Mouse (Mus musculus) cerebellum, adult 9-11 months (tissue): Measurements from ENCODE around the gene Nop10.

ENCODE experiments used
- DNase-seq: peaks from one replicate; pipeline ENCODE4 v3.0.0; 2022

The Nop10 gene

GRCm38 (mm10) chr2:112261748-112262653 lies at the start of gene Nop10:
Gene Nop10 (plus strand): TSS chr2:112261926.
- DNase-seq: peak; percentile 92

- no peak for DNase-seq
These were observed 45.7 kb upstream of the Nop10 start for GRCm38 (mm10) chr2:112215977-112216376.

DNA sequence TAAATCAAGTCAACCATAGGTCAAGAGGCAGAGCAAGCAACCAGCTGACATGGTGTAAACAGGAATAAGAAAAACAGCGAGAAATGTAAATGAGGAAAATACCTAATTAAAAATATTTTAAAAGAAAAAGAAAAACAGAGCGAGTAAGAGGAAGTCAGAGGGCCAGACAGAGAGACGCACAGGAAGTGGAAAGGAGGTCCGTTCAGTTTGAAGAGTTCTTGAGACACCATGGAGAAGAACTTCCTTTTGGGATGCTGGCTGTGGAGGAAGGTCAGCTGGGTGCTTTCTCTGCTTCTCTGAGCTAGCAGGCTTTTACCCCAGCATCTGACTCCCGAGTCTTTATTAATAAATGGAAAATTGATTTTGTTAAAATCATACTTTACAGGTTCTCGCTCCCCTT lies 44.1 kb upstream of the Nop10 start:
- DNase-seq: no peak

GRCm38 (mm10) chr2:112220880-112221279 lies 40.8 kb upstream of the Nop10 start:
- no peak for DNase-seq

DNA sequence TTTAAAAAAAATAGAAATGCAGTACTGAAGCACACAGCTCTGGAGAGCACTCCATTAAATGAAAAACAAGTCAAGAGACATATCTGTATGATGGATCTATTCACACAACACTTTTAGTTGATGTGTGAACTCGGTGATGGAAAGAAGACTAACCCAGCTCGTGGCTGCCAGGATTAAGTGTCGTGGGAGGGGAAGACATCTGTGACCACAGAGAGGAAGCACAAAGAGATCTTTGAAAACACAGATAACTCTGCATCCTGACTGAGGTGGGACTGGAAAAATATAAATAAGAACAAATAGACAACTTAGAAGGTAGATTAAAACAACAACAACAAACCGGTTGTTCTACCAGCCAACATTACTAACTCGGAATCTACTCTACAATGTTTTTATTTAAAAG lies 39.1 kb upstream of the Nop10 start:
- DNase-seq: no peak

DNA sequence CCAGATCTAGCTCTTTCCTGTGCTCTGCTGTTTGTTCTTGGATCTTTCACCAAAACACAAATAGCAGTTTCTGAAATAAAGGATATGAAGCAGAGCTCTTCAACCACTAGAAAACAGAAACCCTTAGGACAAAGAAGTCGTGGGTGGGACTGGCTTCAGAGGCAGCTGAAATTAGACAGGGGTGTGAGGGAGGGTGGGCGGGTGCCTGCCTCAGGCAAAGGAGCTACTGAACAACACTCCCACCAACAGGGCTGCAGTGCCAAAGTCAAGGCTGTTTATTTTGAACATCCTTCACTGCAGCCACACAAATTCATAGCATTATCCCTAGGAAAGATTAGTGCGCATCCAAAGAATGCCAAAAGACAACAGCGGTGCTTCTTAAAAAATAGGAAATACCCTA lies 37.4 kb upstream of the Nop10 start:
- DNase-seq: no peak

DNA sequence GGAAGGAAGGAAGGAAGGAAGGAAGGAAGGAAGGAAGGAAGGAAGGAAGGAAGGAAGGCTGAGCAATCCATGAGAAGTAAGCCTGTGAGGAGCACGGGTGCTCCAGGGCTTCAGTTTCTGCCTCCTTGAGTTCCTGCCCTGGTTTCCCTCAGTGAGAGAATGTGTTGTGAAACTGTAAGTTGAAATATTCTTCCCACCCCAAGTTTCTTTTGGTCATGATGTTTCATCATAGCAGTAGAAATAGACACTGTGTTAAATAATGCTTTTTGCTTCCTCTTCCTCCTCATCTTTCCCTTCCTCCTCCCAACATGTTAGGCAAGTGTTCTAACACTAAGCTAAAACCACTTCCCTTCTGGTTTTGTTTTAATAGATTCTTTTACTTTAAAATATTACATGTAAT lies 29.1 kb upstream of the Nop10 start:
- DNase-seq: no peak

- no peak for DNase-seq
These were observed 25.1 kb upstream of the Nop10 start for GRCm38 (mm10) chr2:112236620-112237019.

- DNase-seq: no peak
These were observed 23.7 kb upstream of the Nop10 start for GRCm38 (mm10) chr2:112238006-112238405.

DNA sequence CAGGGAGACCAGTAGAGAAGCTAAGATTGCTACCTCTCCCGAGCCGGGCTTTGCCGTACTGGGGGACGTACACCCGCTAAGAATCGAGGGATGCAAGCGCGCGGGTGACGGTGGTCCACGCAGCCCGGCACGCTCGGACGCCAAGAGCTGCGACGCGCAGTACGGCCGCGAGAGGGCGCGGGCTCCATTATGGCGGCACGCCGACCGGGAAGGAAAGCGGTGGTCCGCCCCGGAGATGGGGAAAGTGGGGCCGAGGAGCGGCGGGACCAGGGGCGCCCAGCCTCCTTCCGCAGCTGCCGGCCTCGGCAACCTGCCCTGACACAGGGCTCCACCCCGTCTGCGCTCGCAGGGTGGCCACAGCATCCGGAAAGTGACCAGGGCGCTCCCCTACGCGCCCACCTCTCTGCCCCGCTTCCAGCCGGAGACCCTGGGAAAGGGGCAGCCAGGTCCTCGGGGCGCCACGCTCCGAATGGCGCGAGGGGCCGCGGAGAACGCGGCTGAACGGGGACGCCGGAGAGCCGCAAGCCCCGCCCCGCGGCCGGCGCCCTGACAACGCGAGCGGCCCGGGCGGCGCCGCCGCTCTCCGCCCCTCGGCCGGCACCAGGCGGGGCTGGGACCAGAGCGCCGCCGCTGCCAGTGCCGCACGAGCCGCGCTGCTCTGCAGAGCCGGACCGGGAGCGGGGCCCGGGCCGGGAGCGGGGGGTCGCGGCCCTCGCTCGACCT lies 22.4 kb upstream of the Nop10 start, which contains the start of gene Lpcat4:
Gene Lpcat4 (plus strand): TSS at position 257 of the 723 bp plus-strand sequence.
- DNase-seq: peak; percentile 90

GRCm38 (mm10) chr2:112239935-112240721 lies 21.6 kb upstream of the Nop10 start:
- DNase-seq: peak; percentile 72

- DNase-seq: peak; percentile 28
These were observed 19.9 kb upstream of the Nop10 start for GRCm38 (mm10) chr2:112241787-112242186.

DNA sequence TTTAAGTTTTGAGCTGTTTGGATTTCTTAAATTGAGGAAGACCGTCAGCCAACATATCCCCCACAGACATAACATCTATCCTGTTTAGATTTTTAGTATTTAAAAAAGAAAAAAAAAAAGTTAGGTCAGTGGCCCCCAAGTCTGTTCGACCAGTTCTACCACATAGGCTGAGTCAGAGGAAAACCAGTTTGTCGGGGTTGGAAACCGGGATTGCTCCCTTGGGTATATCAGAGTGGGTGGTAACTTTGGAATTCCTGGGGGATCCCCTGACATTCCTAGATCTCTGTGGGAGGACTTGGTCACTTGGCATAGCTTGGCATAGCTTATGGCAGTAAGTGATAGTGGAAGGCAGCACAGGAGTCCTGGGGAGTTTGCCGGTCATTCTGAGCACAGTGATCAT lies 16.4 kb upstream of the Nop10 start:
- DNase-seq: no peak

GRCm38 (mm10) chr2:112246193-112246592 lies 15.5 kb upstream of the Nop10 start:
- DNase-seq: no peak

DNA sequence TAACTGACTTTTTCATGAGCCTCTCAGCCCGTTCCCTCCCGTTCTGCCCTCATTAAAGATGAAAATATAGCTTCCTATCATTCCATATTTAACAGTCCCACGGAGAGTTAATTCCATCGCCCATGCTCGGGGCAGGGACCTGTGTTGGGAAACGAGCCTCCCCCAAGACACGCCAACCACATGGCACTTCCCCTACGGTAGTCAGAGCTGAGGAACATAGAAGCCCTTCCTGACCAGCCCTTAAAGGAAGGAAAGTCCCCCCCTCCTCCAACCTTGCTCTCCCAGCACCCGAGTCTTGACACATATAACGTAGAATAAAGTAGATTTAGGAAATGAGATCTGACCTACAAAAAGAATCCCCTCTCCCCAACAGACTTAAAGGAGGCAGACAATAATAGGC lies 14.4 kb upstream of the Nop10 start:
- DNase-seq: no peak

DNA sequence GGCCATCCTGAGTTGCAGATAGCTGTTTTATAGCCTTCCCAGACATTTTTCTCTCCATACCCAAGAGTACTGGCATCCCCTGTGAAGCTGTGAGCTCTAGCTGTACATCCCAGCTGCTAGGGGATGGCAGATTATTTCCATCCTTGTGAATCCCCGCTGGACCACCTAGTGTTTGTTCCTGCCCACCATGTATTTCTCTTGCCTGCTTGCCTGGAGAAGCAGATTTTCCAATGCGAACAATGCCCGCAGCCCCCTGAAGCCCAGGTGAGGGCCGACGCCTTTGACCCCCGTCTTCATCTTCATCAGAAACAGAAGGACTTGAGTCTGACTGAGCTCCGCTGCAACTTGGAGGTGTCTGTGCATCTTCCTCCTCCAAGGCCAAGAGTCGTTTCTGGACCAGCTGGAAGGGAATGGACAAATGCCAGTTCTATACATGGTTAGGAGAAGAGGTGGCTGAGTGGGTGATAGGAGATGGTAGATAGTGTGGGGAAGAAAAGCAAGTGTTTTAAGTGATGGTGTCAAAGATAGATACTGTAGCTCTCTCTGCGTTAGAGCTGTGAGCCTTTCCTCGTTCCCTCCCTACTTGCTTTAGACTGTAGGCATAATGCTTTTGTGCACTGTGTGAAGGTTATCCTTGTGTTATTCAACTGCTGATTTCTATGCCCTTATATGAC lies 11.8 kb upstream of the Nop10 start:
- no peak for DNase-seq

GRCm38 (mm10) chr2:112254675-112255515 lies 6.8 kb upstream of the Nop10 start:
- no peak for DNase-seq

GRCm38 (mm10) chr2:112259241-112259962 lies 2.3 kb upstream of the Nop10 start, which contains the start of gene Nutm1:
Gene Nutm1 (minus strand): TSS chr2:112259291.
- no peak for DNase-seq

DNA sequence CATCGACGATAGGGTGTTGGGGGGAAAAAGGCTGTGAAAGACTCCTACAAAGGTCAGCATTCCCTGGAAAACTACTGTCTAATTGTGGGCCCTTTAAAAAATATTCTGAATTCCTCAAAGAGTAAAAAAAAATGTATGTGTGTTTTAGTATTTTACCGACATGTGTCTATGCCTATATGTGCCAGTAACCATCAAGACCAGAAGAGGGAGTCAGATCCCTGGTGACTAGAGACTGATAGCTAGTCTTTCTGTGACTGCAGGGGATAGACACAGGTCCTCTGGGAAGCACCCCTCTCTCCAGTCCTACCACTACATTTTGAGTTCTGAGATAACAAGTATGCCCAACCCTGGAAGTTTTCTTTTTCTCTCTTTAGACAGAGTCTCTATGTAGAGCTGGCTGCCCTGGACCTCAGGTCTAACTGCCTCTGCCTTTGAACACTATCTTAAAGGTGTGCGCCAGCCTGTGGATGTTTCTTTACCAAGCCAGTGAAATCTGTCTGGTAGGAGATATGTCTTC lies 1.1 kb downstream of the Nop10 start:
- no peak for DNase-seq

DNA sequence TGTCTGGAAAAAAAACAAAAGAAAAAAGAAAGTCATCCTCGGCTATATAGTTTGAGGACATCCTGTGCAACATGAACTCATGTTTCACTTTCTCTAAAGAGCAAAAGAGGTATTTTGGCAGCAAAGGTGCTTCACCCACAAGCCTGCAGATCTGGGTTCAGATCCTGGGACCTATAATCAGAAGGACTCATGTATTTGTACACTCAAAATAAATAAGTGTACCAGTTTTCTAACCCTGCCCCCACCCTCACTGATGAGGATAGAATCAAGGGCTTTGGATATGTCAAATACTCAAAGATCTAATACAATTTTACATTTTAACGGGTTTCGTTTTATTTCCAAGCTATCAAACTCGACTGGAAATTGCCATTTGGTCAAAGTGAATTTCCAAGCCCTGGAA lies 2.6 kb downstream of the Nop10 start:
- no peak for DNase-seq
